Mouse (Mus musculus) testis, postnatal 14 days (tissue): ENCODE data around the gene Ddit4l.
"Not testable (repeated sequence)": the region's sequence is repeated elsewhere in the genome, so short reads cannot be mapped to it uniquely, and the experiment has no call there.

ENCODE experiments used
- DNase-seq: peaks from one replicate; pipeline ENCODE4 v3.0.0; 2021; ENCODE audit warnings: low spot score

Gene Ddit4l

DNA sequence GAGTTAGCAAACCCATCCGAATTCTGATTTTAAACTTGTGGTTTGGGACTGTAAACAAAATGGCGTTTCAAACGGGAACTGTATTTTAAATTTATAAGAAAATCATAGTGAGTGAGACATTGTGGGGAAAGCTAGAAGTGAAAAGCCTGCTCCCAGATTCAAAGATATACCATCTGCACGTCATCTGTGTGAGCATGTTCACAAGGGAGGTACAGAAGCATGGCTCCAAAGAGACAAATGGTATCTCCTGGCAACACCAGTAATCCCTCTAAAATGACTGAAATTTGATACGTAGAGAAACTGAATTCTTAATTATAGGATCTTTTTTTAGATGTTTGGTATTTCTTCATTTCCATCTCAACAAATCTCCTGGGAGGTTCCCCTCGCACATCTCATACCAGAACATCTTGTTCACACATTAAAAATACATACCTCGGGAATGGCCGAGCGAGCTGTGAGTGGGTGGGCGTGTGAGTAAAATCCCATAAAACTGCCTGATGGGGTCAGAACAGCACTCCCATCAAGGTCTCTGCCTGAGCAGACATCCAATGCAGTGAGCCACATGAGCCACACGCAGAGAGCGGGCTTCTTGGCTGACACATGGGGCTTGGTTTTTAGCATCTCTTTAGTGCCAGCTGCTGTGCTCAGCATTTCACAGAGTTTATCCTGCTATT lies 26.2 kb downstream of the Ddit4l start:
- peak; percentile 39 for DNase-seq

- DNase-seq, result no peak
Observed at GRCm38 (mm10) chr3:137649112-137649511, 27.7 kb downstream of the Ddit4l start.

- DNase-seq, result no peak
Observed at GRCm38 (mm10) chr3:137652853-137653252, 31.4 kb downstream of the Ddit4l start.

DNA sequence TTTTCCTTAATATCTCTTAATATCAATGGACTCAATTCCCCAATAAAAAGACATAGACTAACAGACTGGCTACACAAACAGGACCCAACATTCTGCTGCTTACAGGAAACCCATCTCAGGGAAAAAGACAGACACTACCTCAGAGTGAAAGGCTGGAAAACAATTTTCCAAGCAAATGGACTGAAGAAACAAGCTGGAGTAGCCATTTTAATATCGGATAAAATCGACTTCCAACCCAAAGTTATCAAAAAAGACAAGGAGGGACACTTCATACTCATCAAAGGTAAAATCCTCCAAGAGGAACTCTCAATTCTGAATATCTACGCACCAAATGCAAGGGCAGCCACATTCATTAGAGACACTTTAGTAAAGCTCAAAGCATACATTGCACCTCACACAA lies 49.8 kb downstream of the Ddit4l start, which contains the start of gene Gm21962:
Gene Gm21962 (plus strand): TSS at position 301 of the 400 bp plus-strand sequence.
- DNase-seq, result not testable (repeated sequence)
